ENCODE assay signal across 11 mouse cellular contexts in the genomic region with DNA sequence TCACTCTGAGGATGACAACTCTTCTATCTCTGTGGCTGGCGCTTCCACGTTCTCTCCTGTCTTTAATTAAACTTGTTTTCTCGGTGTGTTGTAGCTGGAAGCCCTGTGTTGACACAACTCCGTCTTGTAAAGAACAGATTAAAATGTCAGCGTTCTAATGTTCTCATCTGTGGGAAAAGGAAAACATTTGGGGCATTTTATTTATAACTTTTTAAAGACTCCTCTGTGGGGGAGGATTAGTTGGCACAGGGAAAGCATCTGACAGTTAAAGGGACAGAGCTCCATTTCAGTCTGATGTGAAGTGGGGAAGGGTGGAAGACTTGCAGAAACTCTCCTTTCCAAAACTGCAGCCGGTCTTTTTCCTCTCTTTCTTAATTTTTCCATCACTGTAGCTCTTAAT.
DNase-seq lines count a peak whose midpoint lies in the region; ATAC-seq and TF ChIP-seq lines count a peak whose summit lies in the region.
"Had no signal": no experiment of that assay in that cellular context is flagged by ENCODE, and none has a peak within 500 bp of the region (broad histone marks: within the 10 kb centered on the region; RNA-seq: fewer than 3 reads in every experiment).

No protein-coding gene starts in this region.

- no peaks in the 10 kb centered on the region for H3K9me3 ChIP-seq in kidney, postnatal 0 days (replicated peaks; ENCODE audit: low read length)

- no peak for ATAC-seq in kidney, postnatal 0 days (replicated peaks; ENCODE audit: low FRiP score, low read depth)

- peaks cover 15% of the 10 kb centered on the region for H3K4me1 ChIP-seq in kidney, postnatal 0 days (replicated peaks; ENCODE audit: insufficient read depth, low read length)

- 14% methylated on average over 6 of the region's 6 CpGs for WGBS in kidney, postnatal 0 days

- H3K36me3 ChIP-seq in kidney, postnatal 0 days (ENCODE audit: insufficient read depth, low read length): no peaks in the 10 kb centered on the region

- no peak overlapping the region for H3K9ac ChIP-seq in kidney, postnatal 0 days (ENCODE audit: low read depth, low read length)

- H3K4me2 ChIP-seq in kidney, postnatal 0 days (ENCODE audit: low read length): peak overlapping the region; percentile 44

- H3K27ac ChIP-seq in kidney, postnatal 0 days: 0 out of 2 replicates have a peak overlapping the region, but pooled peaks have one; percentile 2
- H3K27ac ChIP-seq: macrophage had no signal

- H3K27me3 ChIP-seq in kidney, postnatal 0 days (ENCODE audit: insufficient read depth, low read length): no peaks in the 10 kb centered on the region

- peak; percentile 79 for DNase-seq in kidney, postnatal 0 days (ENCODE audit: low spot score)
- no peak for DNase-seq in kidney, postnatal 14 days
- peak; percentile 5 to 10 for DNase-seq in right cerebral cortex, adult 2 months (ENCODE audit: low spot score in 2 of 2)
- no peak for DNase-seq in right cerebral cortex, postnatal 10 days (ENCODE audit: low spot score in 2 of 2)
- peak; percentile 12 for DNase-seq in layer of hippocampus, adult 9-10 months (ENCODE audit: low spot score)
- DNase-seq in thymus, adult 18-20 months: no peak
- DNase-seq in B cell, adult 2 months: no peak
- DNase-seq: adrenal gland, postnatal 14 days; cerebellum, postnatal 14 days; kidney, postnatal 4 days had no signal

- 0 out of 2 replicates have a peak overlapping the region, but pooled peaks have one; percentile 7 for H3K4me3 ChIP-seq in kidney, postnatal 0 days (replicated peaks; ENCODE audit: low read depth, low read length)

- TF ChIP-seq CTCF in kidney, postnatal 0 days (IDR thresholded peaks at IDR 0.05; ENCODE audit: low read depth): no peak

Comparison
In these comparisons a context has a peak if more than half of its experiments do, and no peak if none do; other contexts are left out.
1. DNase-seq: peak in kidney, postnatal 0 days (single experiment), right cerebral cortex, adult 2 months (2 of 2) and layer of hippocampus, adult 9-10 months (single experiment); none in kidney, postnatal 14 days (single experiment), right cerebral cortex, postnatal 10 days (0 of 2), thymus, adult 18-20 months (0 of 2) and B cell, adult 2 months (0 of 2).